ENCODE assay signal across 9 mouse cellular contexts in genomic region chr11:83409792-83410291, GRCm38 (mm10). TPM values are rescaled to one million over a fixed set of nuclear protein-coding genes. Genes with fewer than 3 reads are reported as not detected.
DNase-seq lines count a peak whose midpoint lies in the region; ATAC-seq and TF ChIP-seq lines count a peak whose summit lies in the region.
"Had no signal": no experiment of that assay in that cellular context is flagged by ENCODE, and none has a peak within 500 bp of the region (broad histone marks: within the 10 kb centered on the region; RNA-seq: fewer than 3 reads in every experiment).

No protein-coding gene starts in this region.

- peak overlapping the region; percentile 50; the same call in 1 of the 2 replicates for H3K27ac ChIP-seq in heart, embryonic 13.5 days (replicated peaks)
- no peak overlapping the region for H3K27ac ChIP-seq in embryonic facial prominence, embryonic 11.5 days (replicated peaks; ENCODE audit: low read depth, low read length)
- no peak overlapping the region for H3K27ac ChIP-seq in intestine, embryonic 16.5 days (ENCODE audit: low read length)
- H3K27ac ChIP-seq in neural tube, embryonic 12.5 days: no peak overlapping the region

- peak overlapping the region; percentile 92 for H3K9ac ChIP-seq in heart, embryonic 13.5 days
- peak overlapping the region; percentile 71 for H3K9ac ChIP-seq in embryonic facial prominence, embryonic 11.5 days (replicated peaks; ENCODE audit: low read length)
- peak overlapping the region; percentile 74 for H3K9ac ChIP-seq in intestine, embryonic 16.5 days (ENCODE audit: low read depth, low read length)
- H3K9ac ChIP-seq in neural tube, embryonic 12.5 days: peak overlapping the region; percentile 93

- H3K9me3 ChIP-seq in heart, embryonic 13.5 days: no peaks in the 10 kb centered on the region
- no peaks in the 10 kb centered on the region for H3K9me3 ChIP-seq in embryonic facial prominence, embryonic 11.5 days (replicated peaks; ENCODE audit: control insufficient read depth, low read length)
- H3K9me3 ChIP-seq in intestine, embryonic 16.5 days (ENCODE audit: control insufficient read depth, low read length): no peaks in the 10 kb centered on the region
- H3K9me3 ChIP-seq in neural tube, embryonic 12.5 days: no peaks in the 10 kb centered on the region

- POLR2A ChIA-PET in Patski (lab: Charles Lee): interaction anchor here (1.3 kb wide), 1 partner anchor 23 kb away, joined by 4 read pairs; no protein-coding TSS in a partner anchor

- in situ Hi-C loops in Patski (cut with MboI; ENCODE audit: low pct_unique_long_range_greater_than_20kb): no loop called here

- no peaks in the 10 kb centered on the region for H3K36me3 ChIP-seq in heart, embryonic 13.5 days
- H3K36me3 ChIP-seq in embryonic facial prominence, embryonic 11.5 days (replicated peaks; ENCODE audit: control insufficient read depth, insufficient read depth, low read depth, low read length): no peaks in the 10 kb centered on the region
- no peaks in the 10 kb centered on the region for H3K36me3 ChIP-seq in intestine, embryonic 16.5 days (ENCODE audit: control insufficient read depth, insufficient read depth, low read length)
- H3K36me3 ChIP-seq in neural tube, embryonic 12.5 days: no peaks in the 10 kb centered on the region

- CTCF ChIA-PET in Patski (lab: Charles Lee): no interaction called here

- peak overlapping the region; percentile 90 for H3K4me3 ChIP-seq in heart, embryonic 13.5 days
- H3K4me3 ChIP-seq in embryonic facial prominence, embryonic 11.5 days (ENCODE audit: low read depth, low read length): peak overlapping the region; percentile 72
- H3K4me3 ChIP-seq in intestine, embryonic 16.5 days (ENCODE audit: low read length): peak overlapping the region; percentile 67
- H3K4me3 ChIP-seq in neural tube, embryonic 12.5 days: peak overlapping the region; percentile 96

- 0% methylated on average over 27 of the region's 40 CpGs for WGBS in heart, embryonic 13.5 days
- WGBS in embryonic facial prominence, embryonic 11.5 days: under 1% methylated on average over 35 of the region's 40 CpGs
- 2% methylated on average over 25 of the region's 40 CpGs for WGBS in intestine, embryonic 16.5 days
- under 1% methylated on average over 23 of the region's 40 CpGs for WGBS in neural tube, embryonic 12.5 days

- H3K4me2 ChIP-seq in heart, embryonic 13.5 days: peak overlapping the region; percentile 87
- H3K4me2 ChIP-seq in embryonic facial prominence, embryonic 11.5 days (ENCODE audit: low read depth, low read length): peak overlapping the region; percentile 95
- H3K4me2 ChIP-seq in intestine, embryonic 16.5 days (ENCODE audit: low read depth, low read length): peak overlapping the region; percentile 98
- H3K4me2 ChIP-seq in neural tube, embryonic 12.5 days (replicated peaks): peak overlapping the region; percentile 90

- peaks cover 51% of the 10 kb centered on the region for H3K4me1 ChIP-seq in heart, embryonic 13.5 days
- peaks cover 5% of the 10 kb centered on the region; the same call in 1 of the 2 replicates for H3K4me1 ChIP-seq in embryonic facial prominence, embryonic 11.5 days (ENCODE audit: control insufficient read depth, insufficient read depth, low read length)
- H3K4me1 ChIP-seq in intestine, embryonic 16.5 days (ENCODE audit: control insufficient read depth, insufficient read depth, low read length): peaks cover 11% of the 10 kb centered on the region
- peaks cover 17% of the 10 kb centered on the region for H3K4me1 ChIP-seq in neural tube, embryonic 12.5 days

- no peak for ATAC-seq in heart, embryonic 13.5 days (ENCODE audit: extremely low read depth, insufficient number of reproducible peaks, low FRiP score, low TSS enrichment)
- peak; percentile 34 for ATAC-seq in Patski
- ATAC-seq in embryonic facial prominence, embryonic 11.5 days (replicated peaks; ENCODE audit: insufficient number of reproducible peaks, low FRiP score, low TSS enrichment, low read depth): peak; percentile 40
- ATAC-seq in intestine, embryonic 16.5 days: peak; percentile 13; the same call in 1 of the 2 replicates
- ATAC-seq in neural tube, embryonic 12.5 days (ENCODE audit: low FRiP score, low read depth): peak; percentile 59
- no peak for ATAC-seq in monocyte, adult 5-6 weeks (replicated peaks; ENCODE audit: insufficient number of reproducible peaks, low FRiP score, low TSS enrichment, poor library complexity, severe bottlenecking)

- peaks cover 24% of the 10 kb centered on the region; the same call in 1 of the 2 replicates for H3K27me3 ChIP-seq in heart, embryonic 13.5 days (replicated peaks)
- no peaks in the 10 kb centered on the region for H3K27me3 ChIP-seq in Patski
- H3K27me3 ChIP-seq in embryonic facial prominence, embryonic 11.5 days (ENCODE audit: control insufficient read depth, insufficient read depth, low read length): no peaks in the 10 kb centered on the region
- no peaks in the 10 kb centered on the region for H3K27me3 ChIP-seq in intestine, embryonic 16.5 days (replicated peaks; ENCODE audit: control insufficient read depth, insufficient read depth, low read length)
- H3K27me3 ChIP-seq in neural tube, embryonic 12.5 days (replicated peaks): 0 out of 2 replicates have a peak, but pooled peaks cover 3% of the 10 kb centered on the region

- DNase-seq in heart, adult 11 months: no peak
- no peak for DNase-seq in Patski (ENCODE audit: low read depth, low spot score)
- DNase-seq in embryonic facial prominence, embryonic 11.5 days (ENCODE audit: low spot score): peak; percentile 30
- DNase-seq in layer of hippocampus, adult 11-12 months (ENCODE audit: low spot score): no peak

- TF ChIP-seq CTCF in Patski (IDR thresholded peaks at IDR 0.05): no peak

RNA-seq across cellular contexts. Expression of gene Rasl10b, which starts 0.9 kb away (rescaled TPM):
- polyA plus RNA-seq in heart, embryonic 13.5 days (2015; fragmentation: Nextera tagmentation; extraction: Ambion mirVana): 7.2 and 7.3 TPM in 2 replicates
- 27.5 TPM for polyA plus RNA-seq in Patski (2021)
- polyA plus RNA-seq in embryonic facial prominence, embryonic 11.5 days (2014; fragmentation: Nextera tagmentation; extraction: Ambion mirVana): 2.1 and 2.4 TPM in 2 replicates
- polyA plus RNA-seq in intestine, embryonic 16.5 days (2015; fragmentation: Nextera tagmentation; extraction: Ambion mirVana): 0.39 and 0.50 TPM in 2 replicates
- polyA plus RNA-seq in neural tube, embryonic 12.5 days (2016; fragmentation: Nextera tagmentation; extraction: Ambion mirVana): 24.2 and 26.5 TPM in 2 replicates
- total RNA-seq in monocyte, adult 5-6 weeks (2017): 0.11 TPM in 1 of 3 replicates, not detected in the others

RNA-seq across cellular contexts. Expression of gene Gas2l2, which starts 19.4 kb away (rescaled TPM):
- polyA plus RNA-seq in heart, embryonic 13.5 days (2015; fragmentation: Nextera tagmentation; extraction: Ambion mirVana): 0.11 TPM in 1 of 2 replicates, not detected in the other
- polyA plus RNA-seq in Patski (2021): not detected
- not detected in 2 replicates for polyA plus RNA-seq in embryonic facial prominence, embryonic 11.5 days (2014; fragmentation: Nextera tagmentation; extraction: Ambion mirVana)
- polyA plus RNA-seq in intestine, embryonic 16.5 days (2015; fragmentation: Nextera tagmentation; extraction: Ambion mirVana): 0.06 and 0.13 TPM in 2 replicates
- polyA plus RNA-seq in neural tube, embryonic 12.5 days (2016; fragmentation: Nextera tagmentation; extraction: Ambion mirVana): 0.20 TPM in 1 of 2 replicates, not detected in the other
- total RNA-seq in monocyte, adult 5-6 weeks (2017): not detected in 3 replicates

RNA-seq across cellular contexts. Expression of gene 1700020L24Rik, which starts 27.6 kb away (rescaled TPM):
- 1.4 and 2.1 TPM in 2 replicates for polyA plus RNA-seq in heart, embryonic 13.5 days (2015; fragmentation: Nextera tagmentation; extraction: Ambion mirVana)
- 1.5 TPM for polyA plus RNA-seq in Patski (2021)
- polyA plus RNA-seq in embryonic facial prominence, embryonic 11.5 days (2014; fragmentation: Nextera tagmentation; extraction: Ambion mirVana): 0.38 and 0.54 TPM in 2 replicates
- polyA plus RNA-seq in intestine, embryonic 16.5 days (2015; fragmentation: Nextera tagmentation; extraction: Ambion mirVana): 0.97 and 1.5 TPM in 2 replicates
- 0.38 and 0.76 TPM in 2 replicates for polyA plus RNA-seq in neural tube, embryonic 12.5 days (2016; fragmentation: Nextera tagmentation; extraction: Ambion mirVana)
- total RNA-seq in monocyte, adult 5-6 weeks (2017): 2.9 to 8.2 TPM (median 6.0 TPM) in 3 replicates
- total RNA-seq: layer of hippocampus, postnatal 10 days had no signal

RNA-seq across cellular contexts. Expression of gene Mmp28, which starts 53.0 kb away (rescaled TPM):
- 2.5 and 2.7 TPM in 2 replicates for polyA plus RNA-seq in heart, embryonic 13.5 days (2015; fragmentation: Nextera tagmentation; extraction: Ambion mirVana)
- polyA plus RNA-seq in Patski (2021): 1.5 TPM
- 3.2 and 3.8 TPM in 2 replicates for polyA plus RNA-seq in embryonic facial prominence, embryonic 11.5 days (2014; fragmentation: Nextera tagmentation; extraction: Ambion mirVana)
- 1.3 and 2.0 TPM in 2 replicates for polyA plus RNA-seq in intestine, embryonic 16.5 days (2015; fragmentation: Nextera tagmentation; extraction: Ambion mirVana)
- polyA plus RNA-seq in neural tube, embryonic 12.5 days (2016; fragmentation: Nextera tagmentation; extraction: Ambion mirVana): 2.4 and 2.7 TPM in 2 replicates
- total RNA-seq in monocyte, adult 5-6 weeks (2017): 0.39 to 0.75 TPM in 2 of 3 replicates, not detected in the other

Comparison
In these comparisons a context has a peak if more than half of its experiments do, and no peak if none do; other contexts are left out.
1. ATAC-seq: peak in Patski (single experiment), embryonic facial prominence, embryonic 11.5 days (single experiment), intestine, embryonic 16.5 days (single experiment) and neural tube, embryonic 12.5 days (single experiment); none in heart, embryonic 13.5 days (single experiment) and monocyte, adult 5-6 weeks (single experiment).
2. Peak in every context shown above with its lines, with median percentiles within 50 percentile points of each other: H3K4me2 ChIP-seq, H3K4me3 ChIP-seq and H3K9ac ChIP-seq.